Mouse (Mus musculus) layer of hippocampus, adult 8-10 months (tissue): ENCODE data around the gene Wap. TPM values are rescaled to one million over a fixed set of nuclear protein-coding genes. Genes with fewer than 3 reads are reported as not detected.
"Not testable (repeated sequence)": the region's sequence is repeated elsewhere in the genome, so short reads cannot be mapped to it uniquely, and the experiment has no call there.

ENCODE experiments used
- DNase-seq, 2 experiments: peaks; one replicate each; pipeline ENCODE4 v3.0.0; 2022; ENCODE audit warnings: low spot score in 2 of 2
- total RNA-seq, 4 experiments: library from RNA; stranded (reverse); gene quantifications; 2 replicates each; pipeline ENCODE4 v1.2.4; 2022

Wap gene
- total RNA-seq, result not detected

GRCm38 (mm10) chr11:6638537-6638936 is at the start of gene Wap:
Gene Wap (minus strand): TSS chr11:6638637.
- no peak for DNase-seq

DNA sequence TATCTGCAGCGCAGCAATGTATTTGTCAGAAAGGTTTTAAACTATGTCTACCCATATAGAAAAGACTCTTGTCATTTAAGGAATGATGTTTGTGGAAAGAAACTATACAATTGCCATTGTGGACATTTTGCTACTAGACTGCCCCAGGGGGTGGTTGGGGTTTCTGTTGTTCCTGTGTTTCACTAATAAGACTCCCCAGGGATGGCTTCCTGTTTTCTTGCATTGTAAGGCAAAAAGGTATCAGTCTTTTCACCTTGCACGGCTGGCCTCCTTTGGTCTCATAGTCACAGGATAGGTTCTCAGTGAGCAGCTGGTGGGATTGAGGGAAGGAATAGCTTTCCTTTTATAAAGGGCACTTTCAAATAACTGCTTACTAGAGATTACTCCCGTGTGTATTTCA is 46.3 kb upstream of the Wap start:
- no peak for DNase-seq

DNA sequence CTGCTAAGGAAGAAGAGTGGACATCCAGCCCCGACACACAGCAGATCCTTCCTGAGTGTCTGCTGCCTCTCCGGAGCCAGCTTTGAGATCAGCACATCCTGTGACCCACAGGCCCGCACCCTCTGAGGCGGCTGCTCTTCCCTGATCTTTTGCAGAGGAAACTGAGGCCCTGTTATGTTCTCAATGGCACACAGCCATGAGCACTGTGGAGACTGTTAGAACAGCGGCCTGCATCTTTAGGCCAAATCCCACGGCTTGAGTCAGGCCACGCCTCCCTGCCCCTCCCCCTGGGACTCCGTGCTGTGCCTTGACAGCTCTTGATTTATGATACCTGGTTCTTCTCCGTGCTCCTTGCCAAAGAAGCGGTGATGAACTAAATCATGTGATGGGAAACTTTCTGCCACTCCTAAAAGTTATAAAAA is 42.0 kb upstream of the Wap start:
- no peak for DNase-seq

DNA sequence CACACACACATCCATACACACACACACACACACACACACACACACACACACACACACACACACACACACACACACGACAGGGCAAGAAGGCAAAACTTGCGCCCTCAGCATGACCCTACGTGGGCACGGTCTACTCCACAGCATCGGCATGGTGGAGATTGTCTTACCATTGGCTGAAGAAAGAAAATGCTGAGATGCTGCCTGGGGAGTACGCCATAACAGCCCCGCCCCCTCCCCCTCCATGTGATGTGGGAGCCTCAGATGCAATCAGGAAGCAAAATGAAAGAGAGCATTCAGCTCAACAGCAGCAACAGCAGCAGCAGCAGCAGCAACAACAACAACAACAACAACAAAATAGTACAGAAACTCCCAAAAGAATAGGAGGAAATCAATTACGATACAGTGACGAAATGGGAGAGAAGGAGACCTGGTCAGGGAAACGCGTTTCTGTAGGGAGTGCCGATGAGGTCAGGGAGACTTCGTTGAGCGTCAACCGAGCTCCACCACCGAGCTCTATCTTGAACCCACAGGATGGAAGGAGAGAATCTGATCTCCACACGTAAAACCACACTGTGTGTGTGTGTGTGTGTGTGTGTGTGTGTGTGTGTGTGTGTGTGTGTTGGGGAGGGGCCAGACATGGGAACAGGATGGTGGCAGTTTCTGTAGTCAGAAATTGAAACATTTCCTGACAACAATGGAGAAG is 41.4 kb upstream of the Wap start:
- DNase-seq, result no peak

DNA sequence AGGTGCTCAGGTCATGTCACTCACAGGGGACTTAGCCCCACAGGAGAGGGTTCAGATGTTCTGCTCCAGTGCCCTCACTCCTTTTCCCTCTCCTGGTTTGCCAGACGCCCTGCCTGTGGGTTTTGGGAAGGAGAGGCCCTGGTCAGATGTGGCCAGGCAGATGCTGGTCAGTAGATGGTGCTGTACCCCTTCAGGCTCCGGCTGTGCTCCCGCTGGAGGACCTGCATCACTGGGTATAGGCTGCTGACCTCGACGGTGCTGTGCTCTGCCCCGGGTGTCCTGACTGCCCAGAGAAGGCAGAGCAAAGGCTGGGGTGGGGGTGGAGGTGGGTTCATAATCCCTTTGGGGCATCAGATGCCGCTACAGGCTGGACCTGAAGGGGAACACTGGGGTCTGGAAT is 39.1 kb upstream of the Wap start:
- DNase-seq, result no peak

DNA sequence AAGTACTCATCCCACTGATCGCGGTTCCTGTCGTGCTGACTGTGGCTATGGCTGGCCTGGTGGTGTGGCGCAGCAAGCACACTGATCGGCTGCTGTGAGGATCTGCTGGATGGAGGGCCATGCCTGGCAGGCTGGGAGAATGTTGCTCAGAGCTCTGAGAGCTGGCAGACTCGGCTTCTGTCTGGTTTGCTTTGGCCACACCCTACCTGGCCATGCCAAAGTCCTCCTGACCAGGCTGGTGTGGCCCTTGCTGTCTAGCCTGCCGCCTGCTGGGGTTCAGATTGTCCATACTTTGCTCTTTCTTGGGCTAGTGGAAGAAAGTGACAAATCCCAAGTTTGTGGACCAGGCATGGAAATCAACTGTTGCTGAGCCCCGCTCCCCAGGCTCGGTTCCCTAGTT is 38.2 kb upstream of the Wap start:
- DNase-seq, result no peak

- no peak for DNase-seq
These were observed 37.0 kb upstream of the Wap start for GRCm38 (mm10) chr11:6675402-6675801.

- no peak for DNase-seq
These were observed 36.3 kb upstream of the Wap start for GRCm38 (mm10) chr11:6674701-6675100.

- no peak for DNase-seq
These were observed 32.4 kb upstream of the Wap start for GRCm38 (mm10) chr11:6670826-6671225.

GRCm38 (mm10) chr11:6670044-6670443 is 31.6 kb upstream of the Wap start:
- DNase-seq, result no peak

DNA sequence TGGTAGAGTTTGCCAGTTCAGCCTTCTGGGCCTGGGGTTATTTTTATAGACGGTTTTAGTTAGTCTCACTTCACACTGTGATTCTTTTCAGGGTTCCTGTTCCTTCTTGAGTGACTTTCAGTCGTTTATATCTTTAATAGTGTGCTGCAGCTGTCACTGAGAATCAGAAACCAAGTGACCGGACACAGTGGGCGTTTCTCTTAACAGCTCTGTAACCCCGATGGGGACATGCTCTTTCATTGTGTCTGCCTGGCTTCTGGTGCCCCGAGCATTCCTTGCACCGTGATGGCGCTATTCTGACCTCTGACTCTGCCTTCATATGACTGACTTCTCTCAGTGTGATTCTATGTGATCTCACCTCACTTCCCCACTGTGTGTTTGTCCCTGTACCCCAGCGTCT is 30.6 kb upstream of the Wap start:
- no peak for DNase-seq

- DNase-seq, result no peak
These were observed 28.2 kb upstream of the Wap start for GRCm38 (mm10) chr11:6666634-6667033.

GRCm38 (mm10) chr11:6661206-6661605 is 22.8 kb upstream of the Wap start:
- no peak for DNase-seq

DNA sequence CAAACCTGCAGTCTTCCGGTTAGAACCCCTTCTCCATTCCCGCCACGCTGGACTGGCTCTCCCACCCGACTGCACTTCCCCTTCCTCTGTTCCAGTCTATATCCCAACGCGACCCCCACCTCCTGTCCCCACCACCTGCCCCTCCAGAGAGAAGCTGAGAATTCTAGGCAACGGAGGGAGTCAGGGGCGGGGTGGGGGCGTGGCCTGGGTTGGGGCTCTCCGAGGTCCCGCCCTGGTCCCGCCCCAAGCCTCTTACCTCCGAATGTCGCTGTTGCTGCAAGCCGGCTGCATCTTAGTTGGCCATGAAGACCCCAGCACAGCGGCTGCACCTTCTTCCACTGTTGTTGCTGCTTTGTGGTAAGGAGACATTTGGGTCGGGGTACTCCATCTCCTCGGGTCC is 19.8 kb upstream of the Wap start, which contains the start of gene Ramp3:
Gene Ramp3 (plus strand): TSS at position 251 of the 400 bp plus-strand sequence.
- no peak for DNase-seq

DNA sequence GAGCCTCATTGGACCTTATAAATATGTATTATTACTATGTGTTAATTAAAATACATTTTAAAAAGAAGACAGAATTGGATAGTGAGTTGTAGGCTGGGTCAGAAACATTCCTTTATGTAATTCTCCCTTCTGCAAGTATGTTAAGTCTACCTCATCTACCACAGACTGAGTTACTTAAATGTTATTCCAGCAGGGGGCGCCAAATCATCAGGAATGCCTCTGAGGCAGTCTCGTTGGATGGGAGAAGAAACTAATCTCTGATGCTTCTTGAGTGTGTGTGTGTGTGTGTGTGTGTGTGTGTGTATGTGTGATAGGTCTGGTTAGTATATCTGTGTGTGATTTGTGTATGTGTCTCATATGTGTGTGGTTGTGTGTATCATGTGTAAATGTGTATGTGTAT is 16.5 kb upstream of the Wap start:
- DNase-seq, result peak; percentile 70 to 87

GRCm38 (mm10) chr11:6652978-6653377 is 14.5 kb upstream of the Wap start:
- not testable (repeated sequence) for DNase-seq

- DNase-seq, result no peak
These were observed 12.1 kb upstream of the Wap start for GRCm38 (mm10) chr11:6650519-6650918.

DNA sequence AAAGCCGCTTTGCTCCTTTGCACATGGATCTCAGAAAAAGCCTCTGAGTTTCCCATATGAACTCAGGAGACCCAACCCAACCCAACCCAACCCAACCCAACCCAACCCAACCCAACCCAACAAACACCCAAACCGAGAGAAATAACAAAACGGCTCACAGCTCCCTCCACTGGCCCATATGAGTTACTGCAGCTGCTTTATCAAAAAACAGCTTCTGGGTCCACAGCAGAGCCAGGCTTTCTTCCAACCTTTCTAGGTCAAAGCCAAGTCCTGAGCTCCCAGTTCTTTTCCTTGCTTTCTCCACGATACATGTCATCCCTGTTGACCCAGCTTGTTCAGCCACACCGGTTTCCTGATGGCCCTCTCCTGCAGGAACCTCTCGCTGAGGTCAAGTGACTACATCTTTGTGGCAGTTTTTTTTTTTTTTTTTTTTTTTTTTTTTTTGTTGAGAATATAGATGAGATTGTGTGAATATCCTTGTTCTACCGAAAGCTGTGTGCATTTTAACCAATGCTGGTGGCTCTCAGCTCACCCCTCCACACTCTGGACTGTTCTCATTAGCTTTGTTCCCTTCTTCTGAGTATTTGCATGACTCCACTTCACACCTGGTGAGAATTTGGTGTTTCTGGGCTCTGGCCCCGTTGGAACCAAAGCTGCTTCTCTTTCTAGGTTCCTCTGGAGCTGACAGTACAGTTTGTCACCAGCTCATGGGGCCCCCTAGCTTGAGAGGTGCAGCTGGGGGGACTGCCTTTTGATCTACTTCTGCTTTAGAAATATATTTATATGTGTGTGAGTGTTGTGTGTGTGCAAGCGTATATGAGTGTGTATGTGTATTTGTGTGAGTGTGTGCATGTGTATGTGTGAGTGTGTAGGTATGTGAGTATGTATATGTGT is 9.6 kb upstream of the Wap start:
- DNase-seq, result no peak

DNA sequence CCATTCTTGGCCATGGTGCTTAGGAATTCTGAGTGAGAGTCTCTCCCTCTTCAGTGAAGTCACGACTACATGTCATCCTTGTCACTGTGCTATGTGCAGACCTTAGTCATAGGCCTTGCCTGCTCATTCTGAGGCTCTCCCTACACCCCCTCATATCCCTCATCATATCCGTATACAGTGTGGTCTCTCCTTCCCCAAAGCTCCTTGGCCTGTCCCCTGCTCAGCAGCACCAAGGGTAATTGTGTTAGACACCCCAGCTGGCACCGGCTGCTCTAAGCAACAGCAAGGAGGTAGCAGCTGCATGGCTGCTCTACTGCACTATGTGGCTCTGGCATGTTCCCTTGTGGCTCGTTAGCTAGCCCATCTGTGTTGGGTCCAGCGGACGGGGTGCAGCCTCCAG is 6.1 kb upstream of the Wap start:
- no peak for DNase-seq

- no peak for DNase-seq
These were observed 635 bp upstream of the Wap start for GRCm38 (mm10) chr11:6639072-6639471.

- DNase-seq, result no peak
These were observed 2.3 kb downstream of the Wap start for GRCm38 (mm10) chr11:6636150-6636549.

DNA sequence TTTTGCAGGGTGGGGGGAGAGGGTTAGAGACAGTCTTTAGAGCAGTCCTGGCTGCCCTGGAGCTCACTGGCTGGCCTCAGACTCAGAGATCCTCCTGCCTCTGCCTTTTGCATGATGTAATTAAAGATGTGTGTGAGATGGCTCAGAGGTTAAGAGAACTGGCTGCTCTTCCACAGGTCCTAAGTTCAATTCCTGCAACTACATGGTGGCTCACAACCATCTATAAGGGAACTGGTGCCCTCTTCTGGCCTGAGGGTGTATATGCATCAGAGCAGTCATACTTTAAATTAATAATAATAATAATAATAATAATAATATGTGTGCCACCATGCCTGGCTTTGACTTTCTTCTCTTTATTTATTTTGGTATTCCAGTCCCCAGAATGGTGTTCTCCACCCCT is 8.8 kb downstream of the Wap start:
- no peak for DNase-seq

GRCm38 (mm10) chr11:6628568-6628967 is 9.9 kb downstream of the Wap start:
- DNase-seq, result no peak
